Mouse (Mus musculus) bone marrow macrophage, adult 2 months (primary cell): ENCODE data around the gene Wdr20.

Source experiments
- CTCF ChIP-seq: IDR thresholded peaks from 2 replicates; pipeline ENCODE4 v1.5.1; 2012; ENCODE audit warnings: low read depth, mild to moderate bottlenecking, low read length, moderate library complexity
- POLR2A ChIP-seq: IDR thresholded peaks from 2 replicates; pipeline ENCODE4 v1.6.1; 2012; ENCODE audit warnings: mild to moderate bottlenecking, low read depth, low read length, borderline replicate concordance

GRCm38 (mm10) chr12:110781181-110781580 is 43.4 kb downstream of the Wdr20 start:
- TF ChIP-seq POLR2A = no peak
- no peak for TF ChIP-seq CTCF
